Mouse (Mus musculus) neural tube, embryonic 12.5 days (tissue): ENCODE results near the gene Twist2. TPM values are rescaled to one million over a fixed set of nuclear protein-coding genes. Genes with fewer than 3 reads are reported as not detected.

ENCODE experiments used
- ATAC-seq: fragments of 200-750 bp; cut with Nextera tagmentation; 2 replicates; pipeline ENCODE4 v1.8.0; 2017; ENCODE audit warnings: low read depth, mild to moderate bottlenecking, moderate TSS enrichment, moderate library complexity; ENCODE audit not compliant: low FRiP score
- H3K27ac ChIP-seq: fragments of 300-500 bp; sonication (generic); 2 replicates; pipeline ENCODE4 v1.5.1; 2016
- H3K27me3 ChIP-seq: fragments of 300-500 bp; sonication (generic); replicated peaks from 2 replicates; pipeline ENCODE4 v1.6.1; 2016; ENCODE audit warnings: mild to moderate bottlenecking
- H3K36me3 ChIP-seq: fragments of 300-500 bp; sonication (generic); 2 replicates; pipeline ENCODE4 v1.6.1; 2016; ENCODE audit warnings: mild to moderate bottlenecking
- H3K4me1 ChIP-seq: fragments of 300-500 bp; sonication (generic); 2 replicates; pipeline ENCODE4 v1.6.1; 2016
- H3K4me2 ChIP-seq: fragments of 300-500 bp; sonication (generic); replicated peaks from 2 replicates; pipeline ENCODE4 v1.6.1; 2016; ENCODE audit warnings: mild to moderate bottlenecking
- H3K4me3 ChIP-seq: fragments of 300-500 bp; sonication (generic); 2 replicates; pipeline ENCODE4 v1.5.1; 2016
- H3K9ac ChIP-seq: fragments of 300-500 bp; sonication (generic); 2 replicates; pipeline ENCODE4 v1.6.1; 2016; ENCODE audit warnings: mild to moderate bottlenecking
- H3K9me3 ChIP-seq: fragments of 300-500 bp; sonication (generic); 2 replicates; pipeline ENCODE4 v1.6.1; 2016; ENCODE audit warnings: mild to moderate bottlenecking
- WGBS: fragments of 180-500 bp; shearing (Covaris S2); methylation state at CpG from one replicate; pipeline ENCODE4 v1.1.7; 2016; 5-methylcytosine and 5-hydroxymethylcytosine counted together
- polyA plus RNA-seq: library from polyadenylated mRNA; unstranded; fragments of >200 nt; fragmentation: Nextera tagmentation; extraction: Ambion mirVana; gene quantifications from 2 replicates; pipeline ENCODE4 v1.2.1, GENCODE M21; 2016

Gene Twist2
- 9.3 and 10.1 TPM in 2 replicates for polyA plus RNA-seq

GRCm38 (mm10) chr1:91800967-91801843, at the start of gene Twist2:
TSS of gene Twist2 (plus strand) at chr1:91801461.
- Histone ChIP-seq H3K36me3 (no peaks in the 10 kb centered on the region), H3K9me3 (no peaks in the 10 kb centered on the region), H3K4me2 (peak within 1 kb of the TSS; percentile 81), H3K27ac (no peak within 1 kb of the TSS; the same call in 1 of the 2 replicates), H3K4me1 (peaks cover 20% of the 10 kb centered on the region), H3K9ac (peak within 1 kb of the TSS; percentile 40), H3K4me3 (peak within 1 kb of the TSS; percentile 46), H3K27me3 (peaks cover 57% of the 10 kb centered on the region)
- no peak for ATAC-seq
- WGBS, result under 1% methylated on average over 71 of the region's 77 CpGs

GRCm38 (mm10) chr1:91752931-91753330, 48.3 kb upstream of the Twist2 start:
- no peaks in the 10 kb centered on the region for H3K9me3 ChIP-seq
- WGBS, result 88% methylated on average over 9 of the region's 9 CpGs
- H3K4me3 ChIP-seq, result no peak overlapping the region
- H3K9ac ChIP-seq, result no peak overlapping the region
- no peaks in the 10 kb centered on the region for H3K27me3 ChIP-seq
- no peak overlapping the region for H3K4me2 ChIP-seq
- peaks cover 3% of the 10 kb centered on the region for H3K4me1 ChIP-seq
- H3K27ac ChIP-seq, result no peak overlapping the region
- no peak for ATAC-seq
- H3K36me3 ChIP-seq, result no peaks in the 10 kb centered on the region

- WGBS, result 1% methylated on average over 9 of the region's 9 CpGs
- Histone ChIP-seq H3K9me3 (no peaks in the 10 kb centered on the region), H3K4me1 (peaks cover 15% of the 10 kb centered on the region), H3K9ac (no peak overlapping the region), H3K4me3 (no peak overlapping the region), H3K27me3 (no peaks in the 10 kb centered on the region), H3K36me3 (no peaks in the 10 kb centered on the region), H3K4me2 (peak overlapping the region; percentile 46), H3K27ac (no peak overlapping the region)
- ATAC-seq, result peak; percentile 70
These were observed 46.2 kb upstream of the Twist2 start for GRCm38 (mm10) chr1:91755102-91755501.

GRCm38 (mm10) chr1:91757292-91757691, 44.0 kb upstream of the Twist2 start:
- Histone ChIP-seq H3K9ac (no peak overlapping the region), H3K27me3 (no peaks in the 10 kb centered on the region), H3K36me3 (no peaks in the 10 kb centered on the region), H3K4me1 (peaks cover 20% of the 10 kb centered on the region), H3K9me3 (no peaks in the 10 kb centered on the region), H3K4me3 (no peak overlapping the region), H3K27ac (no peak overlapping the region), H3K4me2 (0 out of 2 replicates have a peak overlapping the region, but pooled peaks have one; percentile 17)
- ATAC-seq, result no peak
- WGBS, result 44% methylated on average over 16 of the region's 16 CpGs

GRCm38 (mm10) chr1:91758143-91758542, 43.1 kb upstream of the Twist2 start:
- Histone ChIP-seq H3K27ac (no peak overlapping the region), H3K4me2 (no peak overlapping the region), H3K27me3 (no peaks in the 10 kb centered on the region), H3K36me3 (no peaks in the 10 kb centered on the region), H3K4me3 (no peak overlapping the region), H3K9ac (no peak overlapping the region), H3K9me3 (no peaks in the 10 kb centered on the region), H3K4me1 (peaks cover 20% of the 10 kb centered on the region)
- 29% methylated on average over 2 of the region's 2 CpGs for WGBS
- no peak for ATAC-seq

- H3K4me2 ChIP-seq, result peak overlapping the region; percentile 22; the same call in 1 of the 2 replicates
These were observed 42.4 kb upstream of the Twist2 start for GRCm38 (mm10) chr1:91758600-91759515.

GRCm38 (mm10) chr1:91760140-91760986, 40.9 kb upstream of the Twist2 start:
- H3K27me3 ChIP-seq, result no peaks in the 10 kb centered on the region
- H3K4me2 ChIP-seq, result peak overlapping the region; percentile 27; the same call in 1 of the 2 replicates
- no peaks in the 10 kb centered on the region for H3K36me3 ChIP-seq
- 0 out of 2 replicates have a peak, but pooled peaks have one; percentile 25 for ATAC-seq
- H3K27ac ChIP-seq, result peak overlapping the region; percentile 27; the same call in 1 of the 2 replicates
- no peaks in the 10 kb centered on the region for H3K9me3 ChIP-seq
- no peak overlapping the region for H3K9ac ChIP-seq
- no peak overlapping the region for H3K4me3 ChIP-seq
- 41% methylated on average over 14 of the region's 14 CpGs for WGBS
- H3K4me1 ChIP-seq, result peaks cover 20% of the 10 kb centered on the region

More at GRCm38 (mm10) chr1:91758600-91759515, 42.4 kb upstream of the Twist2 start:
- H3K27ac ChIP-seq, result no peak overlapping the region
- peak; percentile 54; the same call in 1 of the 2 replicates for ATAC-seq
- H3K36me3 ChIP-seq, result no peaks in the 10 kb centered on the region
- WGBS, result 16% methylated on average over 12 of the region's 12 CpGs
- peaks cover 20% of the 10 kb centered on the region for H3K4me1 ChIP-seq
- H3K4me3 ChIP-seq, result no peak overlapping the region
- H3K27me3 ChIP-seq, result no peaks in the 10 kb centered on the region
- H3K9me3 ChIP-seq, result no peaks in the 10 kb centered on the region
- H3K9ac ChIP-seq, result no peak overlapping the region

GRCm38 (mm10) chr1:91762528-91763091, 38.7 kb upstream of the Twist2 start:
- Histone ChIP-seq H3K27me3 (no peaks in the 10 kb centered on the region), H3K36me3 (no peaks in the 10 kb centered on the region), H3K9me3 (no peaks in the 10 kb centered on the region), H3K9ac (no peak overlapping the region), H3K4me1 (peaks cover 18% of the 10 kb centered on the region), H3K27ac (no peak overlapping the region), H3K4me3 (no peak overlapping the region), H3K4me2 (no peak overlapping the region)
- WGBS, result 64% methylated on average over 12 of the region's 12 CpGs
- ATAC-seq, result no peak

GRCm38 (mm10) chr1:91770221-91770624, 31.0 kb upstream of the Twist2 start:
- 13% methylated on average over 12 of the region's 12 CpGs for WGBS
- Histone ChIP-seq H3K9me3 (no peaks in the 10 kb centered on the region), H3K9ac (no peak overlapping the region), H3K4me3 (no peak overlapping the region), H3K4me1 (peaks cover 8% of the 10 kb centered on the region), H3K27ac (no peak overlapping the region), H3K27me3 (no peaks in the 10 kb centered on the region), H3K4me2 (peak overlapping the region; percentile 37), H3K36me3 (no peaks in the 10 kb centered on the region)
- ATAC-seq, result no peak

GRCm38 (mm10) chr1:91770676-91771075, 30.6 kb upstream of the Twist2 start:
- Histone ChIP-seq H3K9ac (no peak overlapping the region), H3K4me2 (peak overlapping the region; percentile 37), H3K36me3 (no peaks in the 10 kb centered on the region), H3K4me1 (peaks cover 8% of the 10 kb centered on the region), H3K27me3 (no peaks in the 10 kb centered on the region), H3K9me3 (no peaks in the 10 kb centered on the region), H3K27ac (no peak overlapping the region), H3K4me3 (no peak overlapping the region)
- ATAC-seq, result no peak
- WGBS, result 8% methylated on average over 10 of the region's 10 CpGs

GRCm38 (mm10) chr1:91776928-91777327, 24.3 kb upstream of the Twist2 start:
- ATAC-seq, result no peak
- no peak overlapping the region for H3K4me3 ChIP-seq
- H3K4me2 ChIP-seq, result no peak overlapping the region
- no peaks in the 10 kb centered on the region for H3K27me3 ChIP-seq
- no peaks in the 10 kb centered on the region for H3K4me1 ChIP-seq
- H3K9ac ChIP-seq, result no peak overlapping the region
- 82% methylated on average over 5 of the region's 5 CpGs for WGBS
- H3K36me3 ChIP-seq, result no peaks in the 10 kb centered on the region
- H3K27ac ChIP-seq, result no peak overlapping the region
- no peaks in the 10 kb centered on the region for H3K9me3 ChIP-seq
